Comparison of ENCODE assay signal across 11 mouse cellular contexts in genomic region chr11:22853477-22854157, GRCm38 (mm10). TPM values are rescaled to one million over a fixed set of nuclear protein-coding genes. Genes with fewer than 3 reads are reported as not detected.
DNase-seq lines count a peak whose midpoint lies in the region; ATAC-seq and TF ChIP-seq lines count a peak whose summit lies in the region.
"Had no signal": no experiment of that assay in that cellular context is flagged by ENCODE, and none has a peak within 500 bp of the region (broad histone marks: within the 10 kb centered on the region; RNA-seq: fewer than 3 reads in every experiment).

No protein-coding gene starts in this region.

- no peak for ATAC-seq in kidney, embryonic 15.5 days (replicated peaks; ENCODE audit: low FRiP score)
- peak; percentile 47 for ATAC-seq in megakaryocyte progenitor cell, adult 5-6 weeks (replicated peaks; ENCODE audit: poor library complexity)
- ATAC-seq: forebrain, embryonic 15.5 days had no signal

- H3K9ac ChIP-seq in kidney, embryonic 15.5 days = no peak overlapping the region
- H3K9ac ChIP-seq in ES-Bruce4 (ENCODE audit: low read depth, poor library complexity, severe bottlenecking) = no peak overlapping the region
- H3K9ac ChIP-seq: forebrain, embryonic 15.5 days had no signal

- no peak for TF ChIP-seq EP300 in ES-Bruce4 (IDR thresholded peaks at IDR 0.05; ENCODE audit: insufficient read depth, low read depth, low read length)

- TF ChIP-seq POLR2A in ES-Bruce4 (IDR thresholded peaks at IDR 0.05; ENCODE audit: insufficient read depth, low read length) = no peak
- no peak for TF ChIP-seq POLR2A in bone marrow macrophage, adult 2 months (IDR thresholded peaks at IDR 0.05; ENCODE audit: borderline replicate concordance, low read depth, low read length)

- H3K9me3 ChIP-seq in kidney, embryonic 15.5 days (replicated peaks) = no peaks in the 10 kb centered on the region
- H3K9me3 ChIP-seq in ES-Bruce4 (replicated peaks; ENCODE audit: control insufficient read depth, insufficient read depth, low read length, poor library complexity, severe bottlenecking) = no peaks in the 10 kb centered on the region
- H3K9me3 ChIP-seq: forebrain, embryonic 15.5 days; heart, embryonic 10.5 days had no signal

- H3K4me1 ChIP-seq in kidney, embryonic 15.5 days = peaks cover 41% of the 10 kb centered on the region
- H3K4me1 ChIP-seq in ES-Bruce4 (ENCODE audit: control insufficient read depth, insufficient read depth, low read length) = peaks cover 9% of the 10 kb centered on the region
- H3K4me1 ChIP-seq in bone marrow macrophage, adult 2 months (ENCODE audit: control insufficient read depth, insufficient read depth, low read length) = peaks cover 65% of the 10 kb centered on the region

- H3K4me2 ChIP-seq in kidney, embryonic 15.5 days = no peak overlapping the region
- H3K4me2 ChIP-seq: forebrain, embryonic 15.5 days had no signal

- TF ChIP-seq CTCF in ES-Bruce4 (IDR thresholded peaks at IDR 0.05; ENCODE audit: low read depth, low read length) = no peak
- no peak for TF ChIP-seq CTCF in bone marrow macrophage, adult 2 months (IDR thresholded peaks at IDR 0.05; ENCODE audit: low read depth, low read length)

- H3K27me3 ChIP-seq in kidney, embryonic 15.5 days = peaks cover 17% of the 10 kb centered on the region
- H3K27me3 ChIP-seq in ES-Bruce4 (ENCODE audit: control insufficient read depth, insufficient read depth, low read length, poor library complexity, severe bottlenecking) = no peaks in the 10 kb centered on the region

- 0 out of 2 replicates have a peak overlapping the region, but pooled peaks have one; percentile 35 for H3K27ac ChIP-seq in kidney, embryonic 15.5 days
- H3K27ac ChIP-seq in ES-Bruce4 (ENCODE audit: insufficient read depth, low read length) = peak overlapping the region; percentile 97
- H3K27ac ChIP-seq in bone marrow macrophage, adult 2 months (ENCODE audit: insufficient read depth, low read depth, low read length) = peak overlapping the region; percentile 87
- H3K27ac ChIP-seq: forebrain, embryonic 15.5 days; heart, embryonic 10.5 days; kidney, postnatal 0 days had no signal

- no peak overlapping the region for H3K4me3 ChIP-seq in kidney, embryonic 15.5 days (replicated peaks)
- no peak overlapping the region for H3K4me3 ChIP-seq in ES-Bruce4 (ENCODE audit: low read depth, low read length)
- peak overlapping the region; percentile 25 for H3K4me3 ChIP-seq in bone marrow macrophage, adult 2 months (ENCODE audit: insufficient read depth, low read length)
- H3K4me3 ChIP-seq: forebrain, embryonic 15.5 days; heart, embryonic 10.5 days had no signal

- DNase-seq in kidney, adult 11 months = no peak
- no peak for DNase-seq in layer of hippocampus, adult 18-20 months (ENCODE audit: low spot score in 2 of 2)
- no peak for DNase-seq in urinary bladder, postnatal 10 days (ENCODE audit: low spot score)
- DNase-seq: right cerebral cortex, postnatal 14 days had no signal

- H3K36me3 ChIP-seq in kidney, embryonic 15.5 days = no peaks in the 10 kb centered on the region
- H3K36me3 ChIP-seq in ES-Bruce4 (ENCODE audit: control insufficient read depth, insufficient read depth, low read length, poor library complexity, severe bottlenecking) = no peaks in the 10 kb centered on the region
- H3K36me3 ChIP-seq: forebrain, embryonic 15.5 days; heart, embryonic 10.5 days had no signal

- 69% methylated on average over 2 of the region's 2 CpGs for WGBS in kidney, embryonic 15.5 days

RNA-seq across cellular contexts. Expression of gene B3gnt2, which starts 7.1 kb away (rescaled TPM):
- polyA plus RNA-seq in kidney, embryonic 15.5 days (2015; fragmentation: Nextera tagmentation; extraction: Ambion mirVana) = 9.3 and 10.6 TPM in 2 replicates
- 3.5 and 16.7 TPM in 2 replicates for polyA plus RNA-seq in ES-Bruce4 (2011; ENCODE audit: insufficient read depth, insufficient read length, low read depth, missing spikeins)
- polyA plus RNA-seq in bone marrow macrophage, adult 2 months (2012; ENCODE audit: insufficient read depth, insufficient read length, missing spikeins) = 19.7 and 20.5 TPM in 2 replicates
- 6.4 and 8.6 TPM in 2 replicates for total RNA-seq in megakaryocyte progenitor cell, adult 5-6 weeks (2015)
- 14.7 and 17.9 TPM in 2 replicates for total RNA-seq in megakaryocyte progenitor cell, adult 5-6 weeks (2017)
- total RNA-seq in layer of hippocampus, adult 18-20 months (2021) = 10 to 100 TPM; 12.9 to 14.7 TPM

Comparison
In these comparisons a context has a peak if more than half of its experiments do, and no peak if none do; other contexts are left out.
1. H3K27ac ChIP-seq: peak in every context shown above with its lines; median percentile 97 in ES-Bruce4; 87 in bone marrow macrophage, adult 2 months; 35 in kidney, embryonic 15.5 days.